Mouse (Mus musculus) heart, postnatal 0 days (tissue): ENCODE results near the gene Mbd3. TPM values are rescaled to one million over a fixed set of nuclear protein-coding genes. Genes with fewer than 3 reads are reported as not detected.

ENCODE experiments used
- ATAC-seq: fragments of 200-750 bp; cut with Nextera tagmentation; 2 replicates; pipeline ENCODE4 v1.8.0; 2017; ENCODE audit warnings: low read depth, moderate number of reproducible peaks, moderate library complexity; ENCODE audit not compliant: insufficient read depth
- DNase-seq: peaks from one replicate; pipeline ENCODE4 v3.0.0-alpha.2; 2016; ENCODE audit warnings: low spot score
- H3K27ac ChIP-seq: fragments of 300-500 bp; sonication (generic); 2 replicates; pipeline ENCODE4 v1.5.1; 2014; ENCODE audit warnings: low read depth, mild to moderate bottlenecking
- H3K27me3 ChIP-seq: fragments of 300-500 bp; sonication (generic); 2 replicates; pipeline ENCODE4 v1.6.1; 2014; ENCODE audit warnings: low read length, mixed read lengths; ENCODE audit not compliant: control insufficient read depth, insufficient read depth
- H3K36me3 ChIP-seq: fragments of 300-500 bp; sonication (generic); replicated peaks from 2 replicates; pipeline ENCODE4 v1.6.1; 2014; ENCODE audit warnings: low read length, mixed read lengths; ENCODE audit not compliant: control insufficient read depth, insufficient read depth
- H3K4me1 ChIP-seq: fragments of 300-500 bp; sonication (generic); 2 replicates; pipeline ENCODE4 v1.6.1; 2014; ENCODE audit warnings: antibody characterized with exemption; ENCODE audit not compliant: control insufficient read depth, insufficient read depth
- H3K4me2 ChIP-seq: fragments of 300-500 bp; sonication (generic); 2 replicates; pipeline ENCODE4 v1.6.1; 2014; ENCODE audit warnings: low read depth, mild to moderate bottlenecking, low read length, moderate library complexity
- H3K4me3 ChIP-seq: fragments of 300-500 bp; sonication (generic); 2 replicates; pipeline ENCODE4 v1.5.1; 2014; ENCODE audit warnings: low read depth, low read length
- H3K9ac ChIP-seq: fragments of 300-500 bp; sonication (generic); replicated peaks from 2 replicates; pipeline ENCODE4 v1.6.1; 2014; ENCODE audit warnings: low read depth, low read length, mixed read lengths
- H3K9me3 ChIP-seq: fragments of 300-500 bp; sonication (generic); replicated peaks from 2 replicates; pipeline ENCODE4 v1.6.1; 2016; ENCODE audit warnings: low read length; ENCODE audit not compliant: control insufficient read depth
- CTCF ChIP-seq: IDR thresholded peaks from 2 replicates; pipeline ENCODE4 v1.5.1; 2016; ENCODE audit warnings: antibody characterized with exemption, control low read depth, low read depth
- EP300 ChIP-seq: IDR thresholded peaks from 2 replicates; pipeline ENCODE4 v1.6.1; 2016; ENCODE audit warnings: antibody characterized with exemption, low read depth
- WGBS: fragments of 180-500 bp; shearing (Covaris S2); extraction: QIAGEN DNeasy Blood & Tissue Kit; methylation state at CpG from one replicate; pipeline ENCODE4 v1.1.7; 2014; 5-methylcytosine and 5-hydroxymethylcytosine counted together
- polyA plus RNA-seq: library from polyadenylated mRNA; unstranded; fragments of >200 nt; fragmentation: Nextera tagmentation; extraction: Ambion mirVana; gene quantifications from 2 replicates; pipeline ENCODE4 v1.2.1, GENCODE M21; 2015
- total RNA-seq: library from RNA; depleted of rRNA; stranded (reverse); fragments of >200 nt; gene quantifications from 2 replicates; pipeline ENCODE4 v1.2.3, GENCODE M21; 2014; ENCODE audit warnings: low replicate concordance

Gene Mbd3
- total and polyA plus RNA-seq, 2 experiments from 2014 or later, result 35.3 to 75.6 TPM

GRCm38 (mm10) chr10:80421651-80422472 lies 22.5 kb upstream of the Mbd3 start:
- Histone ChIP-seq H3K9ac (no peak overlapping the region), H3K27me3 (no peaks in the 10 kb centered on the region), H3K4me2 (no peak overlapping the region), H3K36me3 (peaks cover 85% of the 10 kb centered on the region), H3K9me3 (peaks cover 3% of the 10 kb centered on the region; the same call in 1 of the 2 replicates), H3K4me3 (no peak overlapping the region), H3K4me1 (peaks cover 5% of the 10 kb centered on the region; the same call in 1 of the 2 replicates), H3K27ac (no peak overlapping the region)
- no peak for TF ChIP-seq EP300
- no peak for TF ChIP-seq CTCF
- WGBS, result 83% methylated on average over 9 of the region's 9 CpGs
- no peak for ATAC-seq
- no peak for DNase-seq

- WGBS, result 94% methylated on average over 8 of the region's 8 CpGs
- no peak for DNase-seq
- Histone ChIP-seq H3K4me1 (peaks cover 5% of the 10 kb centered on the region; the same call in 1 of the 2 replicates), H3K9ac (no peak overlapping the region), H3K27ac (no peak overlapping the region), H3K4me2 (no peak overlapping the region), H3K9me3 (peaks cover 3% of the 10 kb centered on the region; the same call in 1 of the 2 replicates), H3K27me3 (no peaks in the 10 kb centered on the region), H3K4me3 (no peak overlapping the region), H3K36me3 (peaks cover 85% of the 10 kb centered on the region)
- no peak for TF ChIP-seq CTCF
- no peak for TF ChIP-seq EP300
- ATAC-seq, result no peak
These were observed 21.9 kb upstream of the Mbd3 start for GRCm38 (mm10) chr10:80421208-80421607.

- H3K36me3 ChIP-seq, result peaks cover 85% of the 10 kb centered on the region
- 90% methylated on average over 10 of the region's 10 CpGs for WGBS
- DNase-seq, result no peak
These were observed 21.4 kb upstream of the Mbd3 start for GRCm38 (mm10) chr10:80420729-80421128.

GRCm38 (mm10) chr10:80419419-80419818 lies 20.1 kb upstream of the Mbd3 start:
- Histone ChIP-seq H3K4me3 (no peak overlapping the region), H3K4me2 (no peak overlapping the region), H3K36me3 (peaks cover 84% of the 10 kb centered on the region), H3K9me3 (no peaks in the 10 kb centered on the region), H3K9ac (no peak overlapping the region), H3K27me3 (no peaks in the 10 kb centered on the region), H3K4me1 (peaks cover 5% of the 10 kb centered on the region; the same call in 1 of the 2 replicates), H3K27ac (no peak overlapping the region)
- DNase-seq (no peak), ATAC-seq (no peak)
- no peak for TF ChIP-seq CTCF
- no peak for TF ChIP-seq EP300
- 61% methylated on average over 8 of the region's 8 CpGs for WGBS

More at GRCm38 (mm10) chr10:80420729-80421128, 21.4 kb upstream of the Mbd3 start:
- H3K4me3 ChIP-seq, result no peak overlapping the region
- H3K27ac ChIP-seq, result no peak overlapping the region
- peaks cover 3% of the 10 kb centered on the region; the same call in 1 of the 2 replicates for H3K9me3 ChIP-seq
- peaks cover 5% of the 10 kb centered on the region; the same call in 1 of the 2 replicates for H3K4me1 ChIP-seq
- H3K27me3 ChIP-seq, result no peaks in the 10 kb centered on the region
- H3K4me2 ChIP-seq, result no peak overlapping the region
- no peak overlapping the region for H3K9ac ChIP-seq
- no peak for ATAC-seq
- TF ChIP-seq EP300, result no peak
- no peak for TF ChIP-seq CTCF

GRCm38 (mm10) chr10:80418311-80418710 lies 19.0 kb upstream of the Mbd3 start:
- no peak for DNase-seq
- no peak for ATAC-seq
- Histone ChIP-seq H3K27ac (no peak overlapping the region), H3K4me3 (no peak overlapping the region), H3K36me3 (peaks cover 85% of the 10 kb centered on the region), H3K27me3 (no peaks in the 10 kb centered on the region), H3K4me2 (no peak overlapping the region), H3K9me3 (no peaks in the 10 kb centered on the region), H3K4me1 (peaks cover 5% of the 10 kb centered on the region; the same call in 1 of the 2 replicates), H3K9ac (no peak overlapping the region)
- WGBS, result 48% methylated on average over 3 of the region's 3 CpGs
- TF ChIP-seq EP300 (no peak), CTCF (no peak)
